Mouse (Mus musculus): ENCODE data around the gene Tbl1xr1. TPM values are rescaled to one million over a fixed set of nuclear protein-coding genes. Genes with fewer than 3 reads are reported as not detected.

The Tbl1xr1 gene
- 100 to 1,000 TPM in 1 of 2 experiments, 10 to 100 TPM in 1; 96.8 to 119 TPM for total RNA-seq (2021)

GRCm38 (mm10) chr3:22076561-22076935 is at the start of gene Tbl1xr1:
TSS of gene Tbl1xr1 (plus strand) at chr3:22076652.
- peak; percentile 91 to 98 for DNase-seq (ENCODE audit: extremely low spot score in 1 of 2, low spot score in 2 of 2)
- intact Hi-C loops (cut with DNase I): loop anchor here (1.0 to 5.0 kb wide), 5 partner anchors 66 to 1422 kb away; no protein-coding TSS in a partner anchor

DNA sequence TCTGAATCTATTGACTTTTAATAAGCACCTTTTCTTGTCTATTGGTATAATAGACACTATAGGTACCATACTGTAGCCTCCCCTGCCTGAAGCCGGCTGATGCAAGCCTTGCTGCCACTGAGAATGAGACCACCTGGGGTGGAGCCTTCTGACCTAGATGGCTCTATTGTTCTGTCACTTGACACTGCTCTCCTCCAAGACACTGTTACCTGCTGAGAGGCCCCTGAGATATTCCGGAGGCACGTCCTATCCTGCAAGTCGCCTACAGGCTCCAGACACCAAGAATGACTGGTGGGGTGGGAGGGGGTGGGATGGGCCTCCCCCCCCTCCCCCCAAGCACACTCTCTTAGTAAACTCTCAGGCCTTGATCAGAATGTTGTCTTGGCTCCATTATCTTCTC is 38.4 kb upstream of the Tbl1xr1 start:
- no peak for DNase-seq (ENCODE audit: extremely low spot score in 1 of 2, low spot score in 2 of 2)
- intact Hi-C loops (cut with DNase I): no loop called here

GRCm38 (mm10) chr3:22039036-22039795 is 37.2 kb upstream of the Tbl1xr1 start:
- DNase-seq (ENCODE audit: extremely low spot score in 1 of 2, low spot score in 2 of 2): no peak
- intact Hi-C loops (cut with DNase I): no loop called here

- DNase-seq (ENCODE audit: extremely low spot score in 1 of 2, low spot score in 2 of 2): no peak
- intact Hi-C loops (cut with DNase I): no loop called here
These were observed 35.8 kb upstream of the Tbl1xr1 start for GRCm38 (mm10) chr3:22040627-22041026.

DNA sequence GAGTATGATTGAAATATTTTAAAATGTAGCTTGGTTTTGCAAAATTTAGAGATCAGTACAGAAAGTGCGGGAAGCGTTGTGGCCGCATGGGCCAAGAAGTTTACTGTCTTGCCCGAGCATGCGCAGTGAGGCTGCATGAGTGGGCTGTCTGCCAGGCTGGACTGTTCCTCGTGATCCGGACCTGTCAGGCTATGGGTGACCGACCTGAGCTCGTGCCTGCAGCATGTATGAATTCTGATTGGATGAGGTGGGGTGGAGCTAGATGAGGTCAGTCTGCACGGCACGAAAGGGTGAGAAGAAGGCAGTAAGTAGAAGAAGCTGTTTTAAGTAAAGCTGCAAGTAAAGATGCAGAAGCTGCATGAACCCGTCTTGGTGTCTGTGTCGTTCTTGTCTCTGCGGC is 29.2 kb upstream of the Tbl1xr1 start:
- intact Hi-C loops (cut with DNase I): no loop called here
- peak in 1 of 2 experiments; percentile 24 for DNase-seq (ENCODE audit: extremely low spot score in 1 of 2, low spot score in 2 of 2)

GRCm38 (mm10) chr3:22056664-22057328 is 19.7 kb upstream of the Tbl1xr1 start:
- intact Hi-C loops (cut with DNase I): no loop called here

GRCm38 (mm10) chr3:22058206-22058804 is 18.1 kb upstream of the Tbl1xr1 start:
- DNase-seq (ENCODE audit: extremely low spot score in 1 of 2, low spot score in 2 of 2): no peak
- intact Hi-C loops (cut with DNase I): no loop called here

More at GRCm38 (mm10) chr3:22056664-22057328, 19.7 kb upstream of the Tbl1xr1 start:
- no peak for DNase-seq (ENCODE audit: extremely low spot score in 1 of 2, low spot score in 2 of 2)

- intact Hi-C loops (cut with DNase I): no loop called here
- DNase-seq (ENCODE audit: extremely low spot score in 1 of 2, low spot score in 2 of 2): no peak
These were observed 15.3 kb upstream of the Tbl1xr1 start for GRCm38 (mm10) chr3:22061163-22061562.

GRCm38 (mm10) chr3:22068621-22069020 is 7.8 kb upstream of the Tbl1xr1 start:
- no peak for DNase-seq (ENCODE audit: extremely low spot score in 1 of 2, low spot score in 2 of 2)
- intact Hi-C loops (cut with DNase I): no loop called here

GRCm38 (mm10) chr3:22073916-22074315 is 2.5 kb upstream of the Tbl1xr1 start:
- intact Hi-C loops (cut with DNase I): no loop called here
- no peak for DNase-seq (ENCODE audit: extremely low spot score in 1 of 2, low spot score in 2 of 2)

DNA sequence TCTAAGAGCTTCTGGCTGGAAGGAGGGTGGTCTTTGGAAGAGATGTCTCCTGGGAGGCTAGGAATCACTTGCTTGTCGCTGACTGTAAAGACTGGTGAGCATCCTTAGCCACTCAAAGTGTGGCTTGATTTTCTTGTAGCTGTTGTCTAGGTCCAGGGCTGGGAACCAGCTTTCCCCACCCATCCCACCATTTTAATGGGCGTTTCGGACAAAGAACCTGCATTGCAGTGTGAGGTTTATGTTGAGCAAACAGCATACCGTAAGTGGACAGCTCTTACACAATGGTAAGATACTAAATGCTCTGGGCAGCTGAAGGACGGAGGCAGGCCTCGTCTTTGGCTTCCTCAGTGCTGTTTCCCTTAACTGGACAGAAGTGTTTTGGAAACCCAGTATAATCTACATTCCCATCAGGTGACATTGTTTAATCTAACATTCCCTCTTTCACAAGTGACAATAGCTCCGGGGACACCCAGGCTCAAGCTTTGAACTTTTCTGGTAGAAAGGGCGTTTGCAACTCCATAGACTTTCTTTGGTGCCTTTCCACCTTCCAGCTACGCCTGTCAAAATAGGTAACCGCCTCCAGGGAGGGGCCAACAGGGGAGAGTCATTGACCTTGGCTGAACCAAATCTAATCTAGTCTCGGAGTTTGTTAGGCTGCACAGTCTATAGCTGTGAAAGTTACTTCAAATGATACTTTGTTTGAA is 1.7 kb upstream of the Tbl1xr1 start:
- intact Hi-C loops (cut with DNase I): loop anchor here (5.0 kb wide), 2 partner anchors 113 to 512 kb away; no protein-coding TSS in a partner anchor
- peak in 1 of 2 experiments; percentile 32 for DNase-seq (ENCODE audit: extremely low spot score in 1 of 2, low spot score in 2 of 2)

DNA sequence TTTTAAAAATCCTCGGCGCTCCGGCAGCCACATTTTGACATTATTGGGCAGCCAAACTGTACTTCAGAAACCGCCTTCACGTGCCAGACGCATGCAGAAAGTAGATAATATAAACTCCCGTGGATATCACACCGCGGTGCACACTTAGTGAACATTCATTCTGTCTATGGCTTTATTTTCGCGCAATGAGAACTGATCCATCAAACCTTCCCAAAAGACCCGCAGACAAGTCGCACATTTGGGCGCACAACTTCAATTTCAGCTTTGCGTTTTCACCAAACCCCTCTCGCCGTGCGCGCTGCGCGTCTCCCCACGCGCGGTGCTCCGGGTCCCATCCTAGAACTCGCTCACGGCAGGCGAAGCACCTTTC is 950 bp upstream of the Tbl1xr1 start:
- DNase-seq (ENCODE audit: extremely low spot score in 1 of 2, low spot score in 2 of 2): peak in 1 of 2 experiments; percentile 21
- intact Hi-C loops (cut with DNase I): loop anchor here (5.0 kb wide), 2 partner anchors 112 to 513 kb away; no protein-coding TSS in a partner anchor

GRCm38 (mm10) chr3:22075887-22076560 is 428 bp upstream of the Tbl1xr1 start:
- intact Hi-C loops (cut with DNase I): loop anchor here (1.0 to 5.0 kb wide), 5 partner anchors 67 to 1421 kb away; no protein-coding TSS in a partner anchor
- peak; percentile 85 to 97 for DNase-seq (ENCODE audit: extremely low spot score in 1 of 2, low spot score in 2 of 2)

- intact Hi-C loops (cut with DNase I): loop anchor here (1.0 to 5.0 kb wide), 5 partner anchors 66 to 1422 kb away; no protein-coding TSS in a partner anchor
- no peak for DNase-seq (ENCODE audit: extremely low spot score in 1 of 2, low spot score in 2 of 2)
These were observed 644 bp downstream of the Tbl1xr1 start for GRCm38 (mm10) chr3:22076936-22077656.

DNA sequence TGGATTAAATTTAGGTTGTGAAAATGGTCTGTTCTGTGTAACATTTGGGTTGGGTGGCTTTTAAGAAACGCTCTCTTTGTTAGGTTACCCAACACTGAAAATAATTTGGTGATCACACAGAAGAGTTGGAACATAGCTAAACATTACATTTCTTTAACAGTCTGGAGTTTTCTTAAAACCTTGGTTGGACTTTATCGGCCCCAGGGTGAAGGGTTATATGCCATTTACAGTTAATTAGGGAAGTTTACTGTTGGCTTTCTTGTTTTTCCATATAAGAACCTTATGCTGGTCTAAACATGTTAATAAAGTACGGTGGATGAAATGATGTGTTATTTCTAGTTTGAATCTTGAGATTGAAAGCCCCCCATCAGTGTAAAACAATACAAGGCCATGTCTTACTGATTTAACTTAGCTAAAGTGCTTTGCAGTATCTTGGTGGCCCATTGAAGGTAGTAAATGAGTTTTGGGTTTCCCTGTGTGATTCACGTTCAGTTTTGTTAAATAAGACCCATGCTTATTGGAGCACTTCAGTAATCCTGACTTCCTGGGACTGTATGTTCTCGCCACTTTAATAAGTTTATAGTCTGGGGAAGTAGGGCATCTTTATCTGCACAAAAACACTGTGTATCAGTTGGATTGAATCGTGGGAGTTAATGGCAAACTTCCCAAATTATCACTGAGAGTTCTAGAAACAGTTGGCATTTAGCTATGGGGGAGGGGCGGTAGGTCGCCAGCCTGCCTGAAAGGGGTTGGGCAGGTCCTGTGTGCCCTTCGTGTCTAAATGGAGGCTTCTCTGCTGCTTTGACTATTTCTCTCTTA is 1.4 kb downstream of the Tbl1xr1 start:
- intact Hi-C loops (cut with DNase I): loop anchor here (2.0 to 5.0 kb wide), 4 partner anchors 65 to 1423 kb away; no protein-coding TSS in a partner anchor
- DNase-seq (ENCODE audit: extremely low spot score in 1 of 2, low spot score in 2 of 2): peak; percentile 27 to 46

DNA sequence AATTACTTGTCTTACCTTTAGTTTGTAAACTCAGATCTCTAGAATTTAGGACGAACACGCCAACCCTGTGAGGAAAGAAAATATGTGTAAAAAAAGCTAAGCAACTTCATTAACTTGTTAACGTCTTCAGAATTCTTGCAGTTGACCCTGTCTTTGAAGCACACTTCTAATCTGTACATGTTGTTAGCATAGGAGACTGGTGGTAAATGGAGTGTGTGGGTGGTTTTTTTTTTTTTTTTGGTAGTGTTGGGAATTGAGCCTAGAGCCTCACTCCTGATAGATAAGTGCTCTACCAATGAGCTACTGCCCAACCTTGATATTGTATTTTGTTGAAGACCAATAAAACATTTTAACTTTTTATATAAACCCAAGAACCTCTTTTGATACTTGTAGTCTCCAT is 2.1 kb downstream of the Tbl1xr1 start:
- intact Hi-C loops (cut with DNase I): loop anchor here (5.0 kb wide), 2 partner anchors 109 to 516 kb away; no protein-coding TSS in a partner anchor

DNA sequence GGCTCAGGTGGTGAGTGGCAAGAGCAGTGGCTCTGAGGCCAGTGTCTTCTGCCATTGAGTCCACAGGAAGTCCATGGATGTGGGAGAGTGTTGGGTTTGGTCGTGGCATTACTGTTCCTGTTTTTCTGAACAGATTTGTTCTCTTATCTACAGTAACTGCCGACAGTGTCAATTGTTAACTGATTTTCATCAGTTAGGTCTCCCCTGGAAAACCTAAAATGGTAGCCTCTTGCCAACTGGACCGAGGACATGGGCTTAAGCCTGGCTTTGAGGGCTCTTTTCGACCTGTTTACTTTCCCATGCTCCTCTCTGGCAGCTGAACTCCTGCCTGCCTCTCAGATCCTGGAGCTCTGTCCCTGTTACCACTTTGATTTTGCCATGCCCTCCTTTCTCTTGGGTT is 5.4 kb downstream of the Tbl1xr1 start:
- intact Hi-C loops (cut with DNase I): no loop called here
- DNase-seq (ENCODE audit: extremely low spot score in 1 of 2, low spot score in 2 of 2): no peak

More for the DNA sequence above, 2.1 kb downstream of the Tbl1xr1 start:
- DNase-seq (ENCODE audit: extremely low spot score in 1 of 2, low spot score in 2 of 2): no peak

Measured in left cerebral cortex, postnatal 10 days (tissue).